Mouse (Mus musculus): ENCODE measurements around the gene Epyc. TPM values are rescaled to one million over a fixed set of nuclear protein-coding genes. Genes with fewer than 3 reads are reported as not detected.
"Not testable (repeated sequence)": the region's sequence is repeated elsewhere in the genome, so short reads cannot be mapped to it uniquely, and the experiment has no call there.

The Epyc gene
- polyA plus RNA-seq, 3 experiments from 2014 or later = not detected

DNA sequence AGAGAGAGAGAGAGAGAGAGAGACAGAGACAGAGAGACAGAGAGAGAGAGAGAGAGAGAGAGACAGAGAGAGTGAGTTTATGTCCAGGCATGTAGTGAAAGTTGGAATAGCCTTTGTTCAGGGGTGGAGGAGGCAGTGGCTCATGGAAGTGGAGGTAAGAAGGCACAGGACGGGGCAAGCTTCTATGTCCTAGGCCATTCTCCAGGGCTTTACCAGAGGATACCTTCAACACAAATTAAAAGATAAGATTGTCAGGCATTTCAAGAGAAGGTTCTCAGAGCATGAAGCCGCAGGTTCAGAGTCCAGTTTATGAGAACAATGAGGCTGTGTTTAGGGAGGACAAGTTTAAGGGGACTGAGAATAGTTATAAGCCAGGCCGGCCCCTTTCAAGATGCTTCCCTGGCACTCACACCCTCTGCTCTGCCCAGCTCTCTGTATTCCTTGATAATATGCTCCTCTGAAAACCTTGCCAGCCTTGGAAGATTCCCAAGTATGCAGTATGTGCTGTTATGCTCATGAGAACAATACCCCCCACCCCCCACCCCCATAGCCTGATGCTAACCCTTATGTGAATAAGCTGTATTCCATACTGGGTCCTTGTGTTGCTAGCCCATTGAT lies 71.5 kb downstream of the Epyc start:
- ATAC-seq = no peak

GRCm38 (mm10) chr10:97717233-97717632 lies 73.4 kb downstream of the Epyc start:
- no peak for ATAC-seq

DNA sequence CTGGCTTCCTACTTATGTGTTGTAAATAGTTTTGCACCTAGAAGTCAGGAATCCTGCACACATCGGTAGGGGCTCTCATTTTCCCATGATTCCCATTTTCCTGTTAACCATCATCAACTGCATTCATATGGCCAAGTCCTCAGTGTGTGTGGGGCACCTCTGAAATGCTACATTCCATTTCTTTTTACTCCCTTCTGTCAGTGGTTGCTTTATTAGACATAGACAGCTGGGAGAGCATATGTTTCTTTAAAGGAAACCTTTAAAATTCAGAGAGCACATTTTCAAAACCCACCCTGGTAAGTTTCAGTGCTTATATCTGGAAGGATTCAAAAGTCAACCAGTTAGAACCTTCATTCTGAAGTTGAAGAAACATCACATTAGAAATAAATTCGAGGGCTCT lies 74.2 kb downstream of the Epyc start:
- ATAC-seq = no peak

DNA sequence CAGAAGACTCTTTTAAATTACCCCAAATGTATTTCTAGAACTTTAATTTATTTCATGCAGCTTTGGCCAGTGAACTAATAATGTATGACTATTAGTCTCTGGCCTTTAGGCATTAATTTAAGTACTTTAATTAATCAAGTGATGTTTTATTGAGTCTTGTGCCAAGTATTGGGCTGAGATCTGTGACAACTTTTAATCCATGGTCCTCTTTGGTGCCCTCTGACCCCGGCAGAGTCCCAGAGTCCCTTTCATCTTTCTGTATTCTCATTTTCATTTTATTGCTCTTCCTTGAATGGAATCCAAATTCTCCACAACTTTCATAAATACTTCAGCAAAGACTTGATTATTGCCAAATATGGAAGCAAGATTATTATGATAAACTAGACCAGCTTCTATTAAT lies 76.8 kb downstream of the Epyc start:
- no peak for ATAC-seq

DNA sequence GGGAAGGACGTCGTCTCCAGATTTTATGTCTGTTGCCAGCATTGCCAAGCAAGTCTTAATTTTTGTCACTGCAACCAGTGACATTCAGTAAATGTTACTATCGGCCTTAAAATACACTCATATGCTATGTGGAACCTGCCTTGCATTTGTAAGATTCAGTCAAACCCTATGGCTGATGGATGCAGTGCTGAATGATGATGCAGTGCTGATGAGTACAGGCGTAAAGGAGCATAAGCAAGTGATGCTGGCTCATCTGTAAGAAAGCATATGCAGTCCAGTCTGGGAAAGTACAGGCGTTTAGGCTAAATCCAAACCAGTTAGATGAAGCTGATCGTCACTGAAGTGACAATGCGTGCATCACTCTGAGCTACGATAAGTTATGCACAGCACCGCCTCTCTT lies 78.8 kb downstream of the Epyc start:
- no peak for ATAC-seq

GRCm38 (mm10) chr10:97725929-97726328 lies 82.1 kb downstream of the Epyc start:
- ATAC-seq = no peak

- not testable (repeated sequence) for ATAC-seq
Measured at GRCm38 (mm10) chr10:97726655-97727054, 82.8 kb downstream of the Epyc start, which contains the start of gene C030005K15Rik. Gene C030005K15Rik (minus strand): TSS chr10:97726755.

Other genes with a start within 250 kb of the Epyc start
- gene Dcn, start 164.5 kb upstream of the Epyc start, polyA plus RNA-seq (2017; shearing (Covaris generic)) = not detected
- gene Lum, start 78.9 kb upstream of the Epyc start, polyA plus RNA-seq (2017; shearing (Covaris generic)) = not detected
- not detected for gene Kera, start 37.2 kb upstream of the Epyc start, polyA plus RNA-seq (2017; shearing (Covaris generic))
- not detected for gene Ccer1, start 49.0 kb downstream of the Epyc start, polyA plus RNA-seq (2017; shearing (Covaris generic))
- not detected for gene C030005K15Rik, start 82.7 kb downstream of the Epyc start, polyA plus RNA-seq (2017; shearing (Covaris generic))

All from inflammation-experienced regulatory T-cells, adult 6 months (primary cell).